Mouse (Mus musculus) kidney, adult 10 weeks (tissue): ENCODE results near the gene Gm7138. TPM values are rescaled to one million over a fixed set of nuclear protein-coding genes. Genes with fewer than 3 reads are reported as not detected.

Experiments
- polyA plus RNA-seq: library from polyadenylated mRNA; stranded (reverse); fragments of 350-450 nt; fragmentation: Illumina TruSeq; extraction: RNeasy Lipid Tissue Mini Kit (QIAGEN cat#74804); gene quantifications from one replicate; pipeline ENCODE4 v1.2.3, GENCODE M21; 2014; ENCODE audit warnings: low read depth, low replicate concordance

The Gm7138 gene
- not detected for polyA plus RNA-seq

DNA sequence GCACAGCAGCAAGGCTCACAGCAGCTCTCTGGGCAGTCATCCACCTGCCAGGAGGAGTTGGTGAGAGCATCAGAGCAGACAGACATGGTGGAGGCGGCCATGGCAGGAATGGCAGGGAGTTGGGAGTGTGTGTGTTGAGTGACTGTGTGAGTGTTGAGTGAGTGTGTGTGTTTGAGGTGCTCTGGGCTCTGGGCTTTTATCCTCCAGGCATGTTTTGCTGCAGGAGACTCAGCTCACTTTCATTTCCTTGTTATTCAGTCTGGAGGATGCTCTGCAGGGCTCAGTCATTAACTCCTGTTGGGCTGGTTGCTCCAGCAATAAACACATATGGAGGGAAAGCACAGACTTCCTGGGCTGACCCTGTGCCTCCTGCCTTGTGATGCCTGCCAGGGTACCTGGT is at the start of gene Gm7138:
TSS of gene Gm7138 (minus strand) at position 101 of the 400 bp plus-strand sequence.

DNA sequence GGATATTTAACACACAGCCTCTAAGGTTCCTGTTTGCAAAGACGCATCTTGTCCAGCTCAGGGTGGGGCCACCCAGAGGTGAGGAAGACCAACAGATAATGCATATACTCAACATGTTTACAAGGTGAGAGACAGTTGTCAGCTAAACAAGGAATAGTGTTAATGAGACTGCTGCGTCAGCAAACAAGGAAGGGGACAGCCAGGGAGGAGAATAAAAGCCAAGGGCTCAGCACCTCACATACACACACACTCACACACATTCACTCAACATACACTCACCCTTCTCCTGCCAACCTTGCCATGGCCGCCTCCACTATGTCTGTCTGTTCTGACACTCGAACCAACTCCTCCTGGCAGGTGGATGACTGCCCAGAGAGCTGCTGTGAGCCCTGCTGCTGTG is 37.6 kb upstream of the Gm7138 start, which contains the start of gene Gm2696:
TSS of gene Gm2696 (plus strand) at position 301 of the 400 bp plus-strand sequence.

DNA sequence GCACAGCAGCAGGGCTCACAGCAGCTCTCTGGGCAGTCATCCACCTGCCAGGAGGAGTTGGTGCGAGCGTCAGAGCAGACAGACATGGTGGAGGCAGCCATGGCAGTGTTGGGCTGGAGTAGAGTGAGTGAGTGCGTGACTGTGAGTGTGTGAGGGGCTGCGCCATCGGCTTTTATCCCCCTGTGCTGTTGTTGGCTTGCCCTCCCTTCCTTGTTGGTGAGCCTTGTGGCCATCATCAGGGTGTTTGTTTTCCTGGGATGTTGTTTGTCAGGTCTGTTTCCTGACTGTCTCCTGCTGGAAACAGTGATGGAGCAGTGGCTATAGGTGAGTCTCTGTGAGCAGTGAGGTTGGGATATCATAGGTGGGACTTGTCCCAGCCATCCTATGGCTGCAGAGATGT is 35.0 kb upstream of the Gm7138 start, which contains the start of gene Gm9507:
TSS of gene Gm9507 (minus strand) at position 101 of the 400 bp plus-strand sequence.

GRCm38 (mm10) chr10:77798921-77799508 is 22.3 kb upstream of the Gm7138 start, which contains the start of gene Gm19668:
TSS of gene Gm19668 (minus strand) at chr10:77799133.

DNA sequence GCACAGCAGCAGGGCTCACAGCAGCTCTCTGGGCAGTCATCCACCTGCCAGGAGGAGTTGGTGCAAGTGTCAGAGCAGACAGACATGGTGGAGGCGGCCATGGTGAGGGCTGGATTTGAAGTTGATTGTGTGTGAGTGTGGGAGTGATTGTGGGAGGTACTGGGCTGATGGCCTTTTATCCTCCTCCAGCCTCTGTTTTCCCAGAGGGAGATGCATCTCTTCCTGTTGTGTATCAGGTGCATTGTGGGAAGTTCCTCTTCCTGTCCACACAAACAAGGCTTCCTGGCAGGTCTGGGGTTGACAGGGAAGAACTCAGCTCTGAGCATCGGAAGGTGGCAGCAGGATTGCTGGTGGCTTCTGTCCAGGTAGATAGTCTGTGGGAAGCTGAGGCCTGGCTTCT is 18.2 kb upstream of the Gm7138 start, which contains the start of gene Gm9639:
TSS of gene Gm9639 (minus strand) at position 101 of the 400 bp plus-strand sequence.

GRCm38 (mm10) chr10:77787876-77788275 is 11.1 kb upstream of the Gm7138 start, which contains the start of gene Gm7137:
TSS of gene Gm7137 (minus strand) at chr10:77788200.

GRCm38 (mm10) chr10:77782442-77782841 is 5.7 kb upstream of the Gm7138 start, which contains the start of gene Gm3250:
TSS of gene Gm3250 (minus strand) at chr10:77782542.

DNA sequence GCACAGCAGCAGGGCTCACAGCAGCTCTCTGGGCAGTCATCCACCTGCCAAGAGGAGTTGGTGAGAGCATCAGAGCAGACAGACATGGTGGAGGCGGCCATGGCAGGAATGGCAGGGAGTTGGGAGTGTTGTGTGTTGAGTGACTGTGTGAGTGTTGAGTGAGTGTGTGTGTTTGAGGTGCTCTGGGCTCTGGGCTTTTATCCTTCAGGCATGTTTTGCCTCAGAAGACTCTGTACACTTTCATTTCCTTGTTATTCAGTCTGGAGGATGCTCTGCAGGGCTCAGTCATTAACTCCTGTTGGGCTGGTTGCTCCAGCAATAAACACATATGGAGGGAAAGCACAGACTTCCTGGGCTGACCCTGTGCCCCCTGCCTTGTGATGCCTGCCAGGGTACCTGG is 5.5 kb downstream of the Gm7138 start, which contains the start of gene Gm3238:
TSS of gene Gm3238 (minus strand) at position 101 of the 400 bp plus-strand sequence.

DNA sequence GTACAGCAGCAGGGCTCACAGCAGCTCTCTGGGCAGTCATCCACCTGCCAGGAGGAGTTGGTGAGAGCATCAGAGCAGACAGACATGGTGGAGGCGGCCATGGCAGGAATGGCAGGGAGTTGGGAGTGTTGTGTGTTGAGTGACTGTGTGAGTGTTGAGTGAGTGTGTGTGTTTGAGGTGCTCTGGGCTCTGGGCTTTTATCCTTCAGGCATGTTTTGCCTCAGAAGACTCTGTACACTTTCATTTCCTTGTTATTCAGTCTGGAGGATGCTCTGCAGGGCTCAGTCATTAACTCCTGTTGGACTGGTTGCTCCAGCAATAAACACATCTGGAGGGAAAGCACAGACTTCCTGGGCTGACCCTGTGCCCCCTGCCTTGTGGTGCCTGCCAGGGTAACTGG is 17.2 kb downstream of the Gm7138 start, which contains the start of gene Gm3233:
TSS of gene Gm3233 (minus strand) at position 101 of the 400 bp plus-strand sequence.

DNA sequence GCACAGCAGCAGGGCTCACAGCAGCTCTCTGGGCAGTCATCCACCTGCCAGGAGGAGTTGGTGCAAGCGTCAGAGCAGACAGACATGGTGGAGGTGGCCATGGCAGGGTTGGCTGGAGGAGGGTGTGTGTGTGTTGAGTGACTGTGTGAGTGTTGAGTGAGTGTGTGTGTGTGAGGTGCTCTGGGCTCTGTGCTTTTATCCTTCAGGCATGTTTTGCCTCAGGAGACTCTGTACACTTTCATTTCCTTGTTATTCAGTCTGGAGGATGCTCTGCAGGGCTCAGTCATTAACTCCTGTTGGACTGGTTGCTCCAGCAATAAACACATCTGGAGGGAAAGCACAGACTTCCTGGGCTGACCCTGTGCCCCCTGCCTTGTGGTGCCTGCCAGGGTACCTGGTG is 25.5 kb downstream of the Gm7138 start, which contains the start of gene Gm9736:
TSS of gene Gm9736 (minus strand) at position 101 of the 400 bp plus-strand sequence.

GRCm38 (mm10) chr10:77741924-77742688 is 34.6 kb downstream of the Gm7138 start, which contains the start of gene Gm18596:
TSS of gene Gm18596 (minus strand) at chr10:77742638.

Other genes with a start within 250 kb of the Gm7138 start
- 0.28 TPM for gene Itgb2, start 246.7 kb downstream of the Gm7138 start, polyA plus RNA-seq
- gene Pttg1ip, start 195.2 kb downstream of the Gm7138 start, polyA plus RNA-seq, result 229 TPM
- gene Sumo3, start 170.8 kb downstream of the Gm7138 start, polyA plus RNA-seq, result 77.9 TPM
- not detected for gene Gm49325, start 170.7 kb downstream of the Gm7138 start, polyA plus RNA-seq
- 6.5 TPM for gene Ube2g2, start 154.7 kb downstream of the Gm7138 start, polyA plus RNA-seq
- not detected for gene Tspear, start 90.4 kb downstream of the Gm7138 start, polyA plus RNA-seq
- not detected for gene Gm19402, start 86.2 kb downstream of the Gm7138 start, polyA plus RNA-seq
- gene Gm9508, start 79.7 kb downstream of the Gm7138 start, polyA plus RNA-seq, result not detected
- not detected for gene Gm10272, start 70.3 kb downstream of the Gm7138 start, polyA plus RNA-seq
- not detected for gene Gm10024, start 65.5 kb downstream of the Gm7138 start, polyA plus RNA-seq
- gene Gm10142, start 61.1 kb downstream of the Gm7138 start, polyA plus RNA-seq, result not detected
- not detected for gene Krtap12-1, start 56.3 kb downstream of the Gm7138 start, polyA plus RNA-seq
- gene Gm10100, start 50.5 kb downstream of the Gm7138 start, polyA plus RNA-seq, result not detected
- not detected for gene Gm18596, start 34.3 kb downstream of the Gm7138 start, polyA plus RNA-seq
- gene Gm9736, start 25.6 kb downstream of the Gm7138 start, polyA plus RNA-seq, result not detected
- not detected for gene Gm3233, start 17.3 kb downstream of the Gm7138 start, polyA plus RNA-seq
- gene Gm3238, start 5.6 kb downstream of the Gm7138 start, polyA plus RNA-seq, result not detected
- not detected for gene Gm3250, start 5.6 kb upstream of the Gm7138 start, polyA plus RNA-seq
- gene Gm7137, start 11.3 kb upstream of the Gm7138 start, polyA plus RNA-seq, result not detected
- gene Gm9639, start 18.1 kb upstream of the Gm7138 start, polyA plus RNA-seq, result not detected
- gene Gm19668, start 22.2 kb upstream of the Gm7138 start, polyA plus RNA-seq, result not detected
- gene Gm9507, start 34.9 kb upstream of the Gm7138 start, polyA plus RNA-seq, result not detected
- not detected for gene Gm2696, start 37.7 kb upstream of the Gm7138 start, polyA plus RNA-seq
- gene Krtap10-4, start 50.2 kb upstream of the Gm7138 start, polyA plus RNA-seq, result not detected
- not detected for gene Krtap10-10, start 59.0 kb upstream of the Gm7138 start, polyA plus RNA-seq
- not detected for gene Gm36176, start 69.9 kb upstream of the Gm7138 start, polyA plus RNA-seq
- not detected for gene Gm10318, start 75.9 kb upstream of the Gm7138 start, polyA plus RNA-seq
- gene Gm3285, start 85.0 kb upstream of the Gm7138 start, polyA plus RNA-seq, result not detected
- gene Lrrc3, start 125.6 kb upstream of the Gm7138 start, polyA plus RNA-seq, result 2.5 TPM
- gene Trpm2, start 193.6 kb upstream of the Gm7138 start, polyA plus RNA-seq, result not detected
- gene 1810043G02Rik, start 201.6 kb upstream of the Gm7138 start, polyA plus RNA-seq, result 2.7 TPM
- 1.4 TPM for gene Pfkl, start 233.1 kb upstream of the Gm7138 start, polyA plus RNA-seq